Mouse (Mus musculus): ENCODE results near the gene Pwwp2b. TPM values are rescaled to one million over a fixed set of nuclear protein-coding genes. Genes with fewer than 3 reads are reported as not detected.

Gene Pwwp2b
- 9.1 and 10.6 TPM in 2 replicates for polyA plus RNA-seq (2015; fragmentation: Nextera tagmentation; extraction: Ambion mirVana)

- Histone ChIP-seq H3K4me2 (replicated peaks; ENCODE audit: low read depth, low read length) (peak within 1 kb of the TSS; percentile 90), H3K36me3 (ENCODE audit: insufficient read depth, low read length) (no peaks in the 10 kb centered on the region), H3K27me3 (ENCODE audit: insufficient read depth, low read length) (no peaks in the 10 kb centered on the region), H3K4me3 (ENCODE audit: low read length) (peak within 1 kb of the TSS; percentile 69), H3K9me3 (ENCODE audit: low read length) (no peaks in the 10 kb centered on the region), H3K27ac (ENCODE audit: low read length) (peak within 1 kb of the TSS; percentile 79), H3K4me1 (ENCODE audit: insufficient read depth, low read length) (peaks cover 65% of the 10 kb centered on the region), H3K9ac (replicated peaks; ENCODE audit: low read length) (peak within 1 kb of the TSS; percentile 87)
- WGBS = under 1% methylated on average over 60 of the region's 72 CpGs
- ATAC-seq (ENCODE audit: low FRiP score, low TSS enrichment) = peak; percentile 80
These were observed at the start of gene Pwwp2b for GRCm38 (mm10) chr7:139247881-139248614. Gene Pwwp2b (plus strand): TSS chr7:139248482.

- Histone ChIP-seq H3K36me3 (ENCODE audit: insufficient read depth, low read length) (no peaks in the 10 kb centered on the region), H3K4me2 (replicated peaks; ENCODE audit: low read depth, low read length) (no peak overlapping the region), H3K9ac (replicated peaks; ENCODE audit: low read length) (no peak overlapping the region), H3K9me3 (ENCODE audit: low read length) (no peaks in the 10 kb centered on the region), H3K27ac (ENCODE audit: low read length) (no peak overlapping the region), H3K27me3 (ENCODE audit: insufficient read depth, low read length) (peaks cover 14% of the 10 kb centered on the region), H3K4me1 (ENCODE audit: insufficient read depth, low read length) (no peaks in the 10 kb centered on the region), H3K4me3 (ENCODE audit: low read length) (no peak overlapping the region)
- 25% methylated on average over 7 of the region's 7 CpGs for WGBS
- ATAC-seq (ENCODE audit: low FRiP score, low TSS enrichment) = peak; percentile 51
These were observed 48.2 kb upstream of the Pwwp2b start for GRCm38 (mm10) chr7:139200108-139200507.

- no peak overlapping the region for H3K27ac ChIP-seq (ENCODE audit: low read length)
- no peaks in the 10 kb centered on the region for H3K36me3 ChIP-seq (ENCODE audit: insufficient read depth, low read length)
- no peaks in the 10 kb centered on the region for H3K4me1 ChIP-seq (ENCODE audit: insufficient read depth, low read length)
- H3K9ac ChIP-seq (replicated peaks; ENCODE audit: low read length) = no peak overlapping the region
- no peak overlapping the region for H3K4me3 ChIP-seq (ENCODE audit: low read length)
- ATAC-seq (ENCODE audit: low FRiP score, low TSS enrichment) = no peak
- no peaks in the 10 kb centered on the region for H3K9me3 ChIP-seq (ENCODE audit: low read length)
- H3K27me3 ChIP-seq (ENCODE audit: insufficient read depth, low read length) = peaks cover 14% of the 10 kb centered on the region
- 50% methylated on average over 6 of the region's 6 CpGs for WGBS
- no peak overlapping the region for H3K4me2 ChIP-seq (replicated peaks; ENCODE audit: low read depth, low read length)
These were observed 47.1 kb upstream of the Pwwp2b start for GRCm38 (mm10) chr7:139201209-139201608.

- H3K27ac ChIP-seq (ENCODE audit: low read length) = no peak overlapping the region
- WGBS = 12% methylated on average over 7 of the region's 7 CpGs
- no peak overlapping the region for H3K4me3 ChIP-seq (ENCODE audit: low read length)
- no peak overlapping the region for H3K9ac ChIP-seq (replicated peaks; ENCODE audit: low read length)
- no peaks in the 10 kb centered on the region for H3K9me3 ChIP-seq (ENCODE audit: low read length)
- ATAC-seq (ENCODE audit: low FRiP score, low TSS enrichment) = no peak
- peaks cover 14% of the 10 kb centered on the region; the same call in 1 of the 2 replicates for H3K4me1 ChIP-seq (ENCODE audit: insufficient read depth, low read length)
- peaks cover 3% of the 10 kb centered on the region; the same call in 1 of the 2 replicates for H3K27me3 ChIP-seq (ENCODE audit: insufficient read depth, low read length)
- H3K4me2 ChIP-seq (replicated peaks; ENCODE audit: low read depth, low read length) = no peak overlapping the region
- H3K36me3 ChIP-seq (ENCODE audit: insufficient read depth, low read length) = no peaks in the 10 kb centered on the region
These were observed 40.1 kb upstream of the Pwwp2b start for GRCm38 (mm10) chr7:139208023-139208772.

GRCm38 (mm10) chr7:139208773-139209095 lies 39.5 kb upstream of the Pwwp2b start:
- H3K27ac ChIP-seq (ENCODE audit: low read length) = no peak overlapping the region

GRCm38 (mm10) chr7:139211761-139212160 lies 36.5 kb upstream of the Pwwp2b start:
- Histone ChIP-seq H3K27me3 (ENCODE audit: insufficient read depth, low read length) (0 out of 2 replicates have a peak, but pooled peaks cover under 1% of the 10 kb centered on the region), H3K27ac (ENCODE audit: low read length) (no peak overlapping the region), H3K4me1 (ENCODE audit: insufficient read depth, low read length) (peaks cover 20% of the 10 kb centered on the region), H3K36me3 (ENCODE audit: insufficient read depth, low read length) (no peaks in the 10 kb centered on the region), H3K9ac (replicated peaks; ENCODE audit: low read length) (no peak overlapping the region), H3K9me3 (ENCODE audit: low read length) (no peaks in the 10 kb centered on the region), H3K4me2 (replicated peaks; ENCODE audit: low read depth, low read length) (no peak overlapping the region), H3K4me3 (ENCODE audit: low read length) (no peak overlapping the region)
- no peak for ATAC-seq (ENCODE audit: low FRiP score, low TSS enrichment)
- whole genome bisulfite sequencing = 75% methylated on average over 6 of the region's 6 CpGs

More at GRCm38 (mm10) chr7:139208773-139209095, 39.5 kb upstream of the Pwwp2b start:
- peaks cover 3% of the 10 kb centered on the region; the same call in 1 of the 2 replicates for H3K27me3 ChIP-seq (ENCODE audit: insufficient read depth, low read length)
- peaks cover 18% of the 10 kb centered on the region for H3K4me1 ChIP-seq (ENCODE audit: insufficient read depth, low read length)
- ATAC-seq (ENCODE audit: low FRiP score, low TSS enrichment) = no peak
- no peak overlapping the region for H3K9ac ChIP-seq (replicated peaks; ENCODE audit: low read length)
- H3K36me3 ChIP-seq (ENCODE audit: insufficient read depth, low read length) = no peaks in the 10 kb centered on the region
- H3K9me3 ChIP-seq (ENCODE audit: low read length) = no peaks in the 10 kb centered on the region
- WGBS = 34% methylated on average over 4 of the region's 4 CpGs
- no peak overlapping the region for H3K4me3 ChIP-seq (ENCODE audit: low read length)
- no peak overlapping the region for H3K4me2 ChIP-seq (replicated peaks; ENCODE audit: low read depth, low read length)

DNA sequence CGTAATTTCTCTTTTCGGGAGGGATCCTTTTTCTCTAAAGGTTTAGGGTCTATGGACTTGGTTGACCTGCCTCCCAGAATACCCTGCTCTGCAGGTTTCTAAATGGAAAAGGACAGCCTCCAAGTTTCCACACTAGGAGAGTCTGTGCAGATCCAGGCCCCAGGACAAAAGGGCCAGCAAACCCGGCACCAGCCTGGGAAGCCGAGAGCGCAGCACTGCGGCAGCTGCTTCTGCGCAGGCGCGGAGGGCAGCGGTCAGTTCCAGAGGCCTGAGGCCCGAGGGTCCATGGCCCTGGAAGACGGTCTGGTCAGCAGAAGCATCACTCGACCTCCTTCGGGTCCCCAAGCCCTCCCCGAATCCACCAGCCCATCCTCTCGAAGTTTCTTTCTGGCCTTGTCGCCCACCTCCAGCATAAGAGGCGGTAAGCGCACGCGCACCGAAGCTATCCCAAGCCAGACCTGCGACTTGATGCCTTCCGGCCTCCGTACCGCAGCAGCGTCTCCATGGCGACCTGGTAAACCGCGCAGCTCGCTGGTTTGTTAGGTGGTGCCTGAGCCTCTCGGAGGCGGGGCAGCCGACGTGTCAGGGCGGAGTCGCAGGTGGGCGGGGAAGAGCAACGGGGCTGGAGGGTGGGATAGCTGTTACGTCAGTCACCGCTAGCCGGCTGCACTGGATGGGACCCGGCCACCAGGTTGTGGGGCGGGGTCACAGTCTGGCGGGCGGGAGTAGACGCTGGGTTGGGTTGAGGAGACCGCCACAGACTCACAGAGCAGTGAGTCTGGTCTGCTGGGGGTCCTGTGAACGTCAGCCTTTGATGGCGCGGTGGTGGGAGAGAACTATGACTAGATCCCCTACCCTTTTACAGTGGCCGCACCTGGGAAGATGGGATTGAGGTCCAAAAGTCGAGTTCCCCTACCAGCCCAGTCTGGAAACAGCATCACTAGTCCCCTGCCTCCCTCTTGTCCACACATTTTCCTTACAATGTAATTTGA lies 35.2 kb upstream of the Pwwp2b start, which contains the start of the genes Lrrc27 and Stk32c:
TSS of gene Lrrc27 (plus strand) at position 235 of the 992 bp plus-strand sequence.
TSS of gene Stk32c (minus strand) at position 554 of the 992 bp plus-strand sequence.
- H3K36me3 ChIP-seq (ENCODE audit: insufficient read depth, low read length) = no peaks in the 10 kb centered on the region
- no peaks in the 10 kb centered on the region for H3K9me3 ChIP-seq (ENCODE audit: low read length)
- peak within 1 kb of the TSS; percentile 68 for H3K4me2 ChIP-seq (replicated peaks; ENCODE audit: low read depth, low read length)
- peak within 1 kb of the TSS; percentile 62 for H3K4me3 ChIP-seq (ENCODE audit: low read length)
- 2% methylated on average over 53 of the region's 53 CpGs for WGBS
- H3K27ac ChIP-seq (ENCODE audit: low read length) = peak within 1 kb of the TSS; percentile 78
- ATAC-seq (ENCODE audit: low FRiP score, low TSS enrichment) = peak; percentile 97
- H3K9ac ChIP-seq (replicated peaks; ENCODE audit: low read length) = peak within 1 kb of the TSS; percentile 81
- H3K4me1 ChIP-seq (ENCODE audit: insufficient read depth, low read length) = peaks cover 20% of the 10 kb centered on the region
- no peaks in the 10 kb centered on the region for H3K27me3 ChIP-seq (ENCODE audit: insufficient read depth, low read length)

- H3K4me2 ChIP-seq (replicated peaks; ENCODE audit: low read depth, low read length) = peak overlapping the region; percentile 68
- H3K4me1 ChIP-seq (ENCODE audit: insufficient read depth, low read length) = peaks cover 16% of the 10 kb centered on the region
- peak overlapping the region; percentile 62 for H3K4me3 ChIP-seq (ENCODE audit: low read length)
- H3K27me3 ChIP-seq (ENCODE audit: insufficient read depth, low read length) = no peaks in the 10 kb centered on the region
- H3K9ac ChIP-seq (replicated peaks; ENCODE audit: low read length) = peak overlapping the region; percentile 60
- 74% methylated on average over 3 of the region's 3 CpGs for WGBS
- ATAC-seq (ENCODE audit: low FRiP score, low TSS enrichment) = no peak; the same call in 1 of the 2 replicates
- no peak overlapping the region for H3K27ac ChIP-seq (ENCODE audit: low read length)
- no peaks in the 10 kb centered on the region for H3K36me3 ChIP-seq (ENCODE audit: insufficient read depth, low read length)
- no peaks in the 10 kb centered on the region for H3K9me3 ChIP-seq (ENCODE audit: low read length)
These were observed 34.5 kb upstream of the Pwwp2b start for GRCm38 (mm10) chr7:139213751-139214150.

DNA sequence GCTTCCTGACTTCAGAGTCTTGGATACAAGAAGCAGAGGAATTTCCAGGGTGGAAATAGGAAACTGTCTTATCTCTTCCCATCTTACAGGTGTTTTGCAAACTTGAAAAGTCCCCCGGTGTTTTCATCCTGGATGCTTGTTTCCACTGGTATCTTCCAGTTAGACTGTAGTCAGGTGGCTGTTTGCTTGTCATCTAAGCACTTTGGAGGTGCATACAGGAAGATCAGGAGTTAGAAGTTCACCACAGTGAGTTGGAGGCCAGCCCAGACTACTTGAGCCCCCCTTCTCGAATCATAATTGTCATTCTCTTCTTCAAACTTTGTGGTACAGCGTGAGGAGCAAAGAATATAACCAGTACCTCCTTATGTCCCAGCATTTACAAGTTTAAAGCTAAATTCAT lies 34.1 kb upstream of the Pwwp2b start:
- no peak overlapping the region for H3K27ac ChIP-seq (ENCODE audit: low read length)
- no peaks in the 10 kb centered on the region for H3K36me3 ChIP-seq (ENCODE audit: insufficient read depth, low read length)
- no peaks in the 10 kb centered on the region for H3K9me3 ChIP-seq (ENCODE audit: low read length)
- no peak for ATAC-seq (ENCODE audit: low FRiP score, low TSS enrichment)
- no peak overlapping the region for H3K4me2 ChIP-seq (replicated peaks; ENCODE audit: low read depth, low read length)
- H3K9ac ChIP-seq (replicated peaks; ENCODE audit: low read length) = no peak overlapping the region
- no peak overlapping the region for H3K4me3 ChIP-seq (ENCODE audit: low read length)
- 68% methylated on average over 3 of the region's 3 CpGs for WGBS
- peaks cover 18% of the 10 kb centered on the region for H3K4me1 ChIP-seq (ENCODE audit: insufficient read depth, low read length)
- no peaks in the 10 kb centered on the region for H3K27me3 ChIP-seq (ENCODE audit: insufficient read depth, low read length)

Data from kidney, embryonic 16.5 days (tissue).